Mouse (Mus musculus): ENCODE data around the gene Nup88.
"Not testable (repeated sequence)": the region's sequence is repeated elsewhere in the genome, so short reads cannot be mapped to it uniquely, and the experiment has no call there.

Gene Nup88

DNA sequence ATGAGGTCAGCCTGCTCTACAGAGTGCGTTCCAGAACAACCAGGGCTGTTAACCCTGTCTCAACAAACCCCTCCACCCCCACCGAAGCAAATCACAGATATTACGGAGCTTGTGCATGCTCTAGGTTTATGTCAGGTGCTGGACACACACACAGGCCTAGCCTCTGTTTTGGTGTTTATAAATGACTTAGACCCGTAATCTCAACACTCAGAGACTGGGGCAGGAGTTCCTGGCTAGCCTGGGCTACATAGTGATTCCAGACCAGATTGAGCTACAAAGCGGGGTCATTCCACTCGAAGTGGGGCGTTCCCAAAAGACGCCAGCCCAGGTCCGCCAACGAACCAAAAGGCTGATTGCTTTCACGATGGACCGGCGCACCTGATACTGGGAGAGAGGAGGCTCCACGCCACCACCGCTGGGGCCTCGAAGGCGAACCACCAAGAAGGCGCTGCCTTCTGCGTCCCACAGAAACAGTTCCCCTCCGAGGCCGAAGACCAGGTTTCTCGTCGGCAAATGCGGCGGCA, 440 bp downstream of the Nup88 start:
- peak; percentile 59 for DNase-seq (ENCODE audit: low spot score)

DNA sequence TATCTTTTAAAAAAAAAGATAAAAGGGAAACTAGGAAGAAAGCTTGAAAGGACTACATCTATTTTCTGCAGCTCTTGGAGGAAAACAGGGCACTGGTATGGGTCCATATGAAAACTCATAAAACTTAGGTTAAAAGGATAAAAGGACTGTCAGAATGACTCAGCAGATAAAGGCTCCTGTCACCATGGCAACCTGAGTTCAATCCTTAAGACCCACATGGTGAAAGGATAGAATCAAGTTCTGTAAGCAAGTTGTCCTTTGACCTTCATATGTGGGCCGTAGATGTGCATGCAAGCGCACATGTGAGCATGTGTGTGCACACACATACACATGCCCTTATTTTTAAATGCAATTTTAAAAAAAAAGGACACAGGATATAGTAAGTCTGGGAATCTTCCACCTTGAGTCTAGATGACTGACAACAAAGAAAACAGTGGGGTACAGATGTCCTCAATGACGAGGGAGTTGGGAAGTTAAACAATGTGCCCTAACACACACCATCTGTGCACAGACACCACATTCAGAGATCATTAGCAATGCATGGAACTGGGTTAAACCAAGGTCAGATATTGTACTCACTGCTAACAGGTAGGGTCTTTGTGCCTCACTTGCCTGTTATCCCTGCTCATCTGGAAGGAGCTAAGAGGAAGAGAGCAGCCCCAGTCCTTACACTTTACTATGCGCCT, 5.4 kb downstream of the Nup88 start:
- DNase-seq (ENCODE audit: low spot score): peak; percentile 32

DNA sequence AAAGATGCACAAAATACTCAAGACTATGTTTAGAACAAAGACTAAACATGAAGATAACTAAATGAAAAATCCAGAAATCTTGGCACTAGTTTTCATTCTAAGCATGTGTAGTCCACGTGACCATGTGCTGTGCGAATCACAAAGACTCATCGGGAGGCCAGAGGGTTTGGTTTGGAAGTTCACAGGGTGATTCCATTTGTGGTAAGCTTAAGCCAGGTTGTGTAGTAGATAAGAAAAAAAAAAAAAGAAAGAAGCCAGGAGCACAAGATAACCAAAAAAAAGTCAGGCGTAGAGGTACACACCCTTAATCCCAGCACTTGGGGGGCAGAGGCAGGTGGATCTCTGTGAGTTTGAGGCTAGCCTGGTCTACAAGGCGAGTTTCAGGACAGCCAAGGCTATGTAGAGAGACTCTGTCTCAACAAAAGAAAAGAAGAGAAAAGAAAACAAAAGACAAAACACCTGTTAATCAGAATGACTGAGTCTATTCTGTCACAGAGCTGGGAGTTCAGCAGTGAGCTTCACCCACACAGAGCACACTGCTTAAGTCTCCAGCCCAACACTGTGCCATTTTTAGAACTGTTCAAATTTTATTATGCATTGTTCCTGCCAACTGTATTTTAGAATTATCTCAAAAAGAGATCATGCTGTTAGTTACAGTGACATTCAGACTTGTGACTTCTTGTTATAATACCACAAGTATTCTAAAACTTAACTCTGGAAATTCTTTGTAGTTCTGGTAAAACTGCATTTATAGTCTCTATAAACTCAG, 8.8 kb downstream of the Nup88 start:
- DNase-seq (ENCODE audit: low spot score): no peak

DNA sequence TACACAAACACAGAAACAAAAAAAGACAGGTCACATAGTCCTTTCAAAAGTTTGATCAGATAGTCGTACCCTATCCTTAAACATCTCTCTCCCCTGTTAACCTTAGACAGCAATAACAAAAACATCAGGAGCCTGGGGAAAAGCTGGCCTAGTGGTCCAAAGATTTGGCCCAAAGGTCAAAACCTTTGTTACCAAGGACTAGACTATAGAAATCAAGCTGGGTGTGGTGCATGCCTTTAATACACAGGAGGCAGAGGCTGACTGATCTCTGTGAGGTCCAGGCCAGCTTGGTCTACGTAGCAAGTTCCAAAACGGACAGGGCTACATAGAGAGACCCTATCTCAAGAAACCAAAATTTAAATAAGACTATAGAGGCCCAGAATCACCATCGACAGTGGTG, 15.1 kb downstream of the Nup88 start:
- no peak for DNase-seq (ENCODE audit: low spot score)

DNA sequence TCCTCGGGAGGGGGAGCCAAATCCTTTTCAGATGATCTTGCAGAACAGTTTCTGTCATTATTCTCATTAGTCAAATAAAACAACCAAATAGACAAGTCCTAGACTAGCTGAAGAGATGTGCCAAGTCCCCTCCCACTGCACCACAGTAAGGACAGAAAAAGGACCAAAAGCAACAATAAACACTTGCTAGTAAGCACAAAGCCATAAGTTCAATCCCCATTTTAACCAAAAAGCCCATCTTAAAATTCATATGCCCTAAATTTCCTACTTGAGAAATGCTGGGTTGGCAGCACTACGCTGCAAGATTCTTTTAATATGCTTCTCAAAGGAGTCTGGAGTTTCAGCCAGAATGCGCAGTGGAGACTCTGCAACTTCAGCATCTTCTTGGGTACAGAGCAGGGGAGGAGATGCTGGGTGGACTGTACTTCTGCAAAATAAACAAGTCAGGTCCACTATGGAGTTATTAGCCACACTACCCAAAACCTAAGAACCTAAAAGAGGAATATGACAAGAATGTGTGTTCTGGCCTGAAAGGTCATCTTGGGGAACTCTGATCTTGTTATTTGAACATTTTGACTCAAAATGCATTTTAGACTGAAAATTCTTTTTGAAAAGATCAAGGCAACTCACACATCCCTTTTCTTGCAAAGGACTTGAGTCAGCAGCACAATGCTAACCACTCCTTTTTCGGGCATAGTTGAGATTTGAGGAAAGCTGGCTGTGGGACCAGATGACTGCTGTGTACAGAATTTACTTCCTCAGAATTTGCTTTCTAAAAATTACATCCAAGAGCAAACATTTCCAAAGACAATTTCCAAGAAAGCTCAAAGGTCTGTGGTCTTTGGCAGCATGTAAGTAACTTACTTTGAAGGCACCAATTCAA, 24.6 kb downstream of the Nup88 start:
- no peak for DNase-seq (ENCODE audit: low spot score)

DNA sequence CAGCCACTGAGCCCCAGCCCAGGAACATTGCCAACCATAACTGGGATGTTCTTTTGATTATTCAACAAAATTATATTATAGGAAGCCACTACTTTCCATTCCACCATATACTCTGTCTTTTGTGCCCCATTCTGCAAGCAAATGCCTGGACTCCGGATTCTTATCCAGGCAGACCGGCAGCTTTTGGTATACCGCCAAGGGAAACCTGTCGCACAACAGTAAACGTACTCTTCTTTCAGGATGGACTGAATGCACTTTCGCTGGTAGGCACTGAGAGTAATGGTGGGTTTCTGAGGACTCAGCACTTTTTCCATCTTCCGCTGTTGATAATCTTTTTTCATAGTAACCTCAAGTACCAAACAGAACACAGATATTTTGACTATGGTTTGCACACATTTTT, 26.1 kb downstream of the Nup88 start:
- no peak for DNase-seq (ENCODE audit: low spot score)

DNA sequence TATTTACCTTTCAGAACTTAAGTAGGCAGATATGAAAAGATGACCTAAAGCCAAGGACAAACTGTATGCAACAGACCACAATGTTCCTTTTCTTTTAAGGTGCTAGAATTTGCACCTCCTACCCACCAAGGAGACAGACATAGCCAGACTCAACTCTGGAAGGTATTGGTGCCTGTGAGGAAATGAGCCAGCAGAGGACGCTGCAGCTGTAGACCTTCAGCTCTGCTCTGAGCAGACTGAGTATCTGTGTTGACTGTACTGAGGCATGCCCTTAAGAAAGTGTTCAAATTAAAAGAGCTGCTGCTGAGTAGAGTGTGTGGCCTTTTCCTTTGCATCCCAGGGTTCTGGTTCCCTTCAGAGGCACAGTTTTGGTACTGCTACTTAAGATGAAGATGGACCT, 27.2 kb downstream of the Nup88 start:
- DNase-seq (ENCODE audit: low spot score): no peak

DNA sequence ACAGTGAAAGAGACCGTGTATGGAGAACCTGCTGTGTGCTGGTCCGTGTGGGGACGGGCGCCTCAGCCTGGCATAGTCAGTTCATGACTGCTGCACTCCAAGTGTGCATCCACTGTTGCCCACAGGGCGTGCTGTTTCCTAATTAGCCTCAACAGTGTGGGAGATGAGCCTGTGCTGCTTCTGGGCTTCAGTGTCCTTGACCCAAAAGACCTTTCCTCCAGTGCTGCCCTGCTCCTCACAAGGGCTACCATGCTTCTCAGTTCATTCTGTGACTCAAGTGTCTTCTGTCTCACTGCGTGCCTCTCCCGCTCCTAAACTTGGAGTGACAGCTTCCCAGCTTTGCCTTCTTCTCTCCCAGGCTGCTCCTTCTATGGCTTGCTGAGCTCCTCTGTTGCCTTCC, 34.5 kb downstream of the Nup88 start:
- no peak for DNase-seq (ENCODE audit: low spot score)

DNA sequence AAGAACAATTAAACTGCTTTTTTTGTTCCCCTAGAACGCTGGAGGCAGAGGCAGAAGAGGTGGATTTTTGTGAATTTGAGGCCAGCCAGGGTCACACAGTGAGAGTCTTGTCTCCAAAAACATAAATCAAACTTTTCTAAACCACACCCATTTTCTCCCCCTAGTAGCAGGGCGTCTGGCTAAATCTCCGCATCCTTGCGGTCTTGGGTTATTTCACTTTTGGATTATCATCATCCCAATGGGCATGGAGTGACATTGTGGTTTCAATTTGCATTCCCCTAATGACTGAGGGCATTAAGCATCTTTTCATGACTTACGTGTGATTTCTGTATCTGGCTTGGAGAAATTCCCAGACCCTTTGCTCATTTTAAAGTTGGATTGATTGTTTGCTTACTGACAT, 38.3 kb downstream of the Nup88 start:
- no peak for DNase-seq (ENCODE audit: low spot score)

DNA sequence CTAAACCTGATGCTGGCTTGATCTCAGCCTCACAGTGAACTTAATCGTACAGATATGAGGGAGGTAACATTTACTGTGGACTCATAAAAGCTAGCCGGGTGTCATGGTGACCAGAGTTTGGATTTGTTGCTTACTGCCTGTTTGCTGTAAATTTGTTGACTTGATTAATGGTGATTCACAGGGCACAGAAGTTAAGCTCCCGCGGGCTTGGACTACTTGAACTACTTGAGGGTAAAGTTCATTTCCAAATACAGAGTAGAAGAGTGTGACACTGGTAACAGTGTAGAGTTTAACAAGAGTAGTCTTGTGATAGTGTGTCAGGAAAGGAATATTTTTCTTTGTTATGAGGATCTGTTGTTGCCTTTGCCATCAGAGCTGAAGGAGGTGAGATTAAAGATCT, 50.2 kb downstream of the Nup88 start:
- DNase-seq (ENCODE audit: low spot score): no peak

DNA sequence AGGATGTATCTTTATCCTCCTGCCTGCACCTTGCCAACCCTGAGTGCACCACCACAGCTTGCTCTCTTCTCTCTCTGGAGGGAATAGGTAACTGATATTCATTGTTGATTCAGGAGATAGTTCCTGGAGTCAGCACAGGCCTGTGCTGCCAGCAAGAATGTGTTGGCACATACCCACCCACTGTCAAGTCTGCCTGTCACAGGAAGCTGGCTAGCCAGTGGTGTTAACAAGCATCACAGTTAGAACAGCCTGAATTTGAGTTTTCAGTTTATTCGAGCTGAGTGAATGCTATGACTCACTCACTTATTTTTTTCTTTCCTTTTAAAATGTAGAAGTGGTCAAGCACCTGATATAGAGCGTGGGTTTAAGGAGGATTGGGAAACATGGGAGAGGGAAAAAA, 51.9 kb downstream of the Nup88 start:
- DNase-seq (ENCODE audit: low spot score): no peak

DNA sequence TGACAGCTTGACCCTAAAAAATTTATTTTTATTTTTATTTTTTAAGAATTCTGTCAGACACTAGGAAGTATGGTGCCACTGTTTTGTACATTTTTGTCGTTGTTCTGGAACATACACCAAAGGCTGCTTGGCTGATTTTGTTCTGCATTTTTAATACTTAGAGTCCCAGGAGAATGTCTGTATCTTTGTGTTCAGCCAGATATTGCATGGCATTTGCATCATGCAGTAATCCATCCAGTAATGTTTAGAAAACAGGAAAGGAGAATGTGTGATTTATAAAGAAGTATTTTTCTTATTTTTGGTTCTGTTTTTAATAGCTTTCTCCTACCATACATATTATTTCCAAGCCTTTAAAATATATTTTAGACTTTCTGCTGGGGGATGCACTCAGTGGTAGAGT, 57.9 kb downstream of the Nup88 start:
- no peak for DNase-seq (ENCODE audit: low spot score)

DNA sequence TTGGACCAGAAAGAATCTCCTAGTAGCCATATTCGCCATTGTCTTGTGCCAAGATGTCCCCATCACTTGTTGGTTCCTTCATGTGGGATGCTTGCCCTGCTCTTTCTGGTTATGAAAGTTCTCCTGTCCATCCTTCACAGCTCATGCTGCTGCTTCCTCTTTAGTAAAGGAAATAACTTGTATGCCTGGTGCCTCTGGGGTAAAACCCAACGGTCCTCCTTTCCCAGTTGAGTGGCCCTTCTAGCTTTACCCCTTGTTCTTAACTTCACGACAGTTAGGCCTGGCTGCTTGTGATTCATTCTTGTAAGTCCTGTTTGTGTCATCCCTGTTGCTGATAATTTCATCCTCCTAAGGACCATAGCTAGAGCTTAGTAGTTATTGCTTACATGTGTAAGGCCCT, 58.5 kb downstream of the Nup88 start:
- DNase-seq (ENCODE audit: low spot score): no peak

DNA sequence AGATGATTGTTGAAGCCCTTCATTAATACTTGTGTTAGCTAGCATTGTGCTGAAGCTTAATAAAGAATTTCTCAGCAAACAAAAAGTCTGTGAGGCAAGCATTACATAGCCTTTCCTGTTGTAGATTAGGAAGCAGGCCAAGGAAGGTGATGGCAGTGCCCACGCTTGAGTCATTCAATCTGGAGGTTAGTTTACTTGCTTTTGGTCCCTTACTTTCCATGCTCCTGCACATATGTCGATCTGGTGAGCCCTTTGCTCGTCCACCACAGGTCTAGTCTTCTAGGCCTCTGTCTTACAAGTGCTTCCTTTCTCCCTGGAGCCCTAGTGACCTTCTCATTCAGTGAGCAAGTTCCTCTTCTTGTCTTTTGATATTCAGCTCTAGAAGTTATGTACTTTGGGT, 63.1 kb downstream of the Nup88 start:
- no peak for DNase-seq (ENCODE audit: low spot score)

DNA sequence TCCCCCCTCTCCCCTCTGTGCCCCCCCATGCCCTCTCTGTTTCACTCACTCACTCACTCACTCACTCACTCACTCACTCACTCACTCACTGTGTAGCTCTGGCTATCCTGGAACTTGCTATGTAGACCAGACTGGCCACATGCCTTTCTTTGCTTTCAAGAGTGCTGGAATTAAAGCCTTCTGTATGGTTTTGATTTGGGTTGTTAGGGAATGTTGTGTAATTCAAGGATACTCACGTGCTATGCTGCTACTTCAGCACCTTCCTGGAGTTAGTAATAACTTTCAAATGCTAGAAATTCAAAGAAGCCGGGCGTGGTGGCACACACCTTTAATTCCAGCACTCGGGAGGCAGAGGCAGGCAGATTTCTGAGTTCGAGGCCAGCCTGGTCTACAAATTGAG, 71.6 kb downstream of the Nup88 start:
- not testable (repeated sequence) for DNase-seq (ENCODE audit: low spot score)

DNA sequence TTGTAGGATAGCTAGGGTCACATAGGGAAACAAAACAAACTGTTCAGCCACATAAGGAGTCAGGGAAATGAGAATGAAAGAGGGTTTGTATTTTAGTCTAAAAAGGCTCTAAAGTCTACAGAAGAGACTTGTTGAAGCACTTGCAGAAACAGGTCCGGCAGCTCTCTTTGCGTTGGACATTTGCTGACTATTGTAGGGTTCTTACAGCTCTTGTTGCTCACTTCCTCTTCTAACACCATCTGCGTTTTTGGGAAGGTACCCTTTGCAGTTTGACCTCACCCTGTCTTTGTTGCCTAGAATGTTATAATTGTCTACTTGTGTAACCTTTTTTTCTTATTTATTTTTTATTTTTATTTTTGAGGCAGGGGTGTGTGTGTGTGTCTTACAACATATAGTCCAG, 72.1 kb downstream of the Nup88 start:
- no peak for DNase-seq (ENCODE audit: low spot score)

Measured in embryo, embryonic 10 days (tissue).